Mouse (Mus musculus) ES-Bruce4 (cell line): ENCODE measurements around the gene Eif4ebp2.
"Not testable (repeated sequence)": the region's sequence is repeated elsewhere in the genome, so short reads cannot be mapped to it uniquely, and the experiment has no call there.

ENCODE experiments used
- CTCF ChIP-seq: IDR thresholded peaks from one replicate; pipeline ENCODE4 v1.8.1; 2011; ENCODE audit warnings: low read depth, low read length
- POLR2A ChIP-seq: IDR thresholded peaks from one replicate; pipeline ENCODE4 v1.8.1; 2011; ENCODE audit warnings: low read length; ENCODE audit not compliant: insufficient read depth

GRCm38 (mm10) chr10:61453171-61453570 is 710 bp upstream of the Eif4ebp2 start:
- not testable (repeated sequence) for TF ChIP-seq CTCF, POLR2A
